Mouse (Mus musculus) skeletal muscle tissue, adult 2 months (tissue): Measurements from ENCODE around the gene H2-T22.
"Not testable (repeated sequence)": the region's sequence is repeated elsewhere in the genome, so short reads cannot be mapped to it uniquely, and the experiment has no call there.

Source experiments
- DNase-seq: peaks from one replicate; pipeline ENCODE4 v3.0.0-alpha.2; 2012; ENCODE audit warnings: low read depth, low spot score

The H2-T22 gene

GRCm38 (mm10) chr17:36042610-36043169 is at the start of gene H2-T22, which contains the start of gene Gm6034:
Gene H2-T22, minus strand, starts transcription at chr17:36042747.
Gene Gm6034, plus strand, starts transcription at chr17:36042961.
- DNase-seq, result peak; percentile 94

DNA sequence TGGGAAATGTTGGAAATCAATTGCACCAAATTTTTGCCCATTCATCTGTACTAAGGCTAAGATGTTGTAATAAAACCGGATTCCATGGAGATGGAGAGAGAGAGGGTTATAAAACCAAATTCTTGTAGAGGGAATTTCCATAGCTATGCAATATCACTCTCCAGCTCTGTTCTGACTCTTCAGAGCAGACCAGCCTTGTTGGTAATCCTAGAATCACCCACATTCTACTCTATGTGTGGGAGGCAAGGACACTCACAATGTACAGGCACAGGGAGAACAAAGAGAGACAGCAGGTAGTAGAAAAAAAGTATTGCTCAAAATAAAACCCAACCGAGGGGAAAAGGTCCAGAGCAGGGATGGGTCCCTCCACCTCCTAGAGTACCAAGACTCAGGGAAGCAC is 49.4 kb upstream of the H2-T22 start:
- DNase-seq, result not testable (repeated sequence)

GRCm38 (mm10) chr17:36085976-36086375 is 43.4 kb upstream of the H2-T22 start:
- DNase-seq, result not testable (repeated sequence)

GRCm38 (mm10) chr17:36083870-36084451 is 41.4 kb upstream of the H2-T22 start:
- no peak for DNase-seq

DNA sequence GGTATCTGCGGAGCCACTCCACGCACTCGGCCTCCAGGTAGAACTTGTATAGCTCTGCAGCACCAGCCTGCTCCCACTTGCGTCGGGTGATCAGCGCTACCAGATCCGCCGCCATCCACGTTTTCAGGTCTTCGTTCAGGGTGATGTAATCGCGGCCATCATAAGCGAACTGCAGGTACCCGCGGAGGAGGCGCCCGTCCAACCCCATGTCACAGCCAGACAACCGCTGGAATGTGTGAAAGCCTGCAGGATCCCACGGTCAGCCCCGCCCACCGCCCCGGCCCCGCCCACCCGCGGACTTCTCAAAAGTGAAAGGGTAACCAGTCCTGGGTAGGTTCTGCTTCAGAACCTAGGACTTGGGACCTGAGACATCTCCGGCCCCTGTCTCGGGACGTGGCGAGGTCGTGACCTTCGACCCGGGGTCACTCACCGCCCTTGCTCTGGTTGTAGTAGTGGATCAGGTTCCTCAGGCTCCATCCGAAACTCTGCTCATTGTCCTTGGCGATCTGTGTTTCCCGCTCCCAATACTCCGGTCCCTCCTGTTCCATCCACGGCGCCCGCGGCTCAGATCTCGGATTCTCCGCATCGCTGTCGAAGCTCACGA is 40.8 kb upstream of the H2-T22 start:
- no peak for DNase-seq

- DNase-seq, result not testable (repeated sequence)
These were observed 40.1 kb upstream of the H2-T22 start for GRCm38 (mm10) chr17:36082519-36083232.

DNA sequence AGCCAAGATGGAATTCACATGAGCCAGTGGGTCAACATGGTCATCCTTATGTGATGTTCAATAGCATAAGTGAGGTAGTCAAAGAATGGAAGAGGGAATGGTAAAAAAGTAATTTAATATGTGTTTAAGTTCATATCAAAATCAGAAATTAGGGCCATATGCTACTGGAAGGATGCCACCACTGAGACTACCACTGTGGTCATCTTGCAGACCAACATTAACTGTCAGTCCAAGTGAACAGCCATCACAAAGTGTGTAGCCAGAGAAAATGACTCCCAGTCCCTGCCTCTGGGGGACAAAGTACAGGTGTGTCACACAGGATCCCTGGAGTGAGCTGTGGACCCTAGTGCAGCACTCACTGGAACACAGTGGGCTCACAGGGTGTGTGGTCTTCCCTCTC is 39.4 kb upstream of the H2-T22 start:
- DNase-seq, result not testable (repeated sequence)

GRCm38 (mm10) chr17:36060829-36061228 is 18.3 kb upstream of the H2-T22 start:
- DNase-seq, result peak; percentile 75

- not testable (repeated sequence) for DNase-seq
These were observed 15.8 kb upstream of the H2-T22 start, which contains the start of gene Gm11127 for GRCm38 (mm10) chr17:36058362-36058761. Gene Gm11127, minus strand, starts transcription at chr17:36058371.

GRCm38 (mm10) chr17:36057927-36058326 is 15.4 kb upstream of the H2-T22 start:
- not testable (repeated sequence) for DNase-seq

DNA sequence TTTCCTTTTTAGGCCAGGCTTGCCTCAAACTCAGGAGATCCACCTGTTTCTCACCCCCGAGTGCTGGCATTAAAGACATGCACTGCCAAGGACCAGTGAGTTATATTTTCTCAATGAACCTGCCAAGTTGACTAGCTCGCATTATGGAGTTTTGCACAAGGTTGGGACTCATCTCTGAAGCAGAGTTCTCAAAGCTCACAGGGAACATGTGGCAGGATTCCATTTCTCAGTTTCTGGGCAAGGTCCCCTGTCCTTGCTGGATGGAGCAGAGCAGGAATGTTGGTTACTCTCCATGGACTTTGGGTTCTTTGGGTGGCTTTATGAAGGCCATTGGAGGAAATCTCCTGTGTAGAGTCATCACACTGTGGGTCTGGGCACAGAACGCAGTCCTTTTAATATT is 739 bp upstream of the H2-T22 start:
- DNase-seq, result no peak

- DNase-seq, result not testable (repeated sequence)
These were observed 492 bp downstream of the H2-T22 start for GRCm38 (mm10) chr17:36042055-36042454.

DNA sequence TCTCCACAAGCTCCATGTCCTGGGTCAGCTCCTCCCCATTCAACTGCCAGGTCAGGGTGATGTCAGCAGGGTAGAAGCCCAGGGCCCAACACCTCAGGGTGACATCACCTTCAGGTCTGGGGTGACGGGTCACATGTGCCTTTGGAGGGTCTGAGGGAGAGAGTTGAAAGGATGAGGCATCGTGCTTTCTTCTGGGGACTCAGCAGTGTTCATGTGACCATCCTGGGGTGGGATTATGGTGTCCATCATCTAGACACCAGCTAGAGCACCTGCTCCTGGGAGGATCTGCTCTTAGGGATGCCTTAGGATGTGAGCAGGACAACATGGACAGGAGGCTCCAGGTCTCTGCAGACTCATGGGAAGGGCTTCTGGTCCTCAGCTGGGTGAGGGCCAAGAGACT is 1.9 kb downstream of the H2-T22 start:
- DNase-seq, result not testable (repeated sequence)

DNA sequence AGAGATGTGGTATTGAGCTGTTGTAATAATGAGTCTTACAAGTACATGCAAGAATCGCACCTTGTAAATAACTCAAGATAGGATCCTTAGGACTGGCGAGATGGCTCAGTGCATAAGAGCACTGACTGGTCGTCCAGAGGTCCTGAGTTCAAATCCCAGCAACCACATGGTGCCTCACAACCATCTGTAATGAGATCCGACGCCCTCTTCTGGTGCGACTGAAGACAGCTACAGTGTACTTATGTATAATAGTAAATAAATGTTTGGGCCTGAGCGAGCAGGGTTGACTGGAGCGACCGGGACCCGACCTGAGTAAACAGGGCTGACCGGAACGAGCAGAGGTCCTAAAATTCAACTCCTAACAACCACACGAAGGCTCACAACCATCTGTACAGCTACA is 6.4 kb downstream of the H2-T22 start:
- DNase-seq, result not testable (repeated sequence)

DNA sequence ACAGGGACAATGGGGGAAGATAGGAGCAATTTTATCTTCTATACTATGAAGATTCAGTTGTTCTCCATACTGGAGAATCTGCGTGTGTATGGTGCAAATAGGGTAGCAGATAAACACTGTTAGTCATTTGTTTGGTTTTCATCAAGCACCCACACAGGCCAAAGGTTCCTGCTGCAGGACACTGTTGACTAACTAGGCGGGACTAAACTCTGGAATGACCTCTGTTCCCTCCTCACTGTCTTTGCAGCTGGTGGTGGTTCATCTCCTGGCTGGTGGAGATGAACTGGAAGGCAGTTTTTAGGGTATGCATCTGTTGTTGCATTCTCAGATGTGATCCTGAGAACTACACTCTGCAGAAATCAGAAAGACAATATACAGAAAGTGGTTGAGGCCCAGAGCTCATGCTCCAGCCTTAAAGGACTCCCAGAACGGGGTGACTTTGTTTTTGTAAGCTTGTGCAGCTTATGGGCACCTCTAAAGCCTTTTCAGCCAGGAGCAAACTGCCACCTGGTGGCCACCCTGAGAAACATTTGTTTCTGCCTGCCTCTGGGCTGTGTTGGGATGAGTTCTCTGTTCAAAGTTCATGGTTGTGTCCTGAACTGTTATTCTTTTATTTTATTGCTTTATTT is 7.4 kb downstream of the H2-T22 start:
- not testable (repeated sequence) for DNase-seq

GRCm38 (mm10) chr17:36034524-36034923 is 8.0 kb downstream of the H2-T22 start:
- DNase-seq, result not testable (repeated sequence)

- DNase-seq, result peak; percentile 56
These were observed 10.1 kb downstream of the H2-T22 start, which contains the start of gene H2-T23 for GRCm38 (mm10) chr17:36032351-36032875. Gene H2-T23, minus strand, starts transcription at chr17:36032855.

DNA sequence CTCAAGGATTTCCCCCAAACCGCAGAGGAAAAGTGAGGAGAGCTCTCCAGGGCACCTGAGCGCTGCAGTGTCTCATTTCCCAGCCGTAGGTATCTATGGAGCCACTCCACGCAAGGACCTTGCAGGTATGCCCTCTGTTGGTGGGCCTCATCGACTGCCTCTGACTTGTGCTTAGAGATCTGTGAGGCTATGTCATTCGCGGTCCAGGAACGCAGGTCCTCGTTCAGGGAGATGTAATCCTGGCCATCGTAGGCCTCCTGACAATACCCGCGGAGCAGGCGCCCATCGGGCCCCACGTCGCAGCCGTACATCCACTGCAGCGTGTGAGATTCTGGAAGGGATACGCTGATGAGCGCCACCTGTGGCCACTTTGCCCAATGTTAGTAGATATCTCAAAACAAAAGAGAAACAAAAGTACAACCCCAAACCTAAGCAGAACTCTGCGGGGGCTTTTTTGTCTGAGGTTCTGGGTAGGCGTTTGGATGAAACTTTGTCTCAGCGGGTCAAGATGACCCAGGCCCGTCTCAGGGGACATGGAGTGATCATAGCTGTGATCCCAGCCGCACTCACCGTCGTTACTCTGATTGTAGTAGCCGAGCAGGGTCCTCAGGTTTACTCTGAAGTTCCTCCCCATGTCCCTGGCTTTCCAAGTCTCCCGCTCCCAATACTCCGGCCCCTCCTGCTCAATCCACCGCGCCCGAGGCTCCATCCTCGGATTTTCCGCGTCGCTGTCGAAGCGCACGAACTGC is 10.8 kb downstream of the H2-T22 start:
- DNase-seq, result not testable (repeated sequence)

- not testable (repeated sequence) for DNase-seq
These were observed 11.6 kb downstream of the H2-T22 start for GRCm38 (mm10) chr17:36030703-36031582.
